Mouse (Mus musculus) adrenal gland, postnatal 4 days (tissue): ENCODE measurements around the gene Trim43b. TPM values are rescaled to one million over a fixed set of nuclear protein-coding genes. Genes with fewer than 3 reads are reported as not detected.
"Not testable (repeated sequence)": the region's sequence is repeated elsewhere in the genome, so short reads cannot be mapped to it uniquely, and the experiment has no call there.

ENCODE experiments used
- DNase-seq, 2 experiments: peaks; one replicate each; pipeline ENCODE4 v3.0.0; 2021 to 2022; ENCODE audit warnings: low spot score in 2 of 2, mixed read lengths in 2 of 2
- long read RNA-seq, 2 experiments: library from polyadenylated mRNA; stranded (forward); transcript quantifications; one replicate each; pipeline ENCODE4 v2.0.0; 2021
- total RNA-seq, 2 experiments: library from RNA; stranded (reverse); gene quantifications; 2 replicates each; pipeline ENCODE4 v1.2.3; 2021

Trim43b gene
- 1 to 10 TPM; 1.6 to 2.3 TPM for total RNA-seq
- long read RNA-seq, experiment 1, partial matches to known transcripts = 0 of 2 reads
- long read RNA-seq, experiment 1, other reads (novel, unspliced or antisense) = 0 of 2 reads
- long read RNA-seq, experiment 2 = 0 reads

DNA sequence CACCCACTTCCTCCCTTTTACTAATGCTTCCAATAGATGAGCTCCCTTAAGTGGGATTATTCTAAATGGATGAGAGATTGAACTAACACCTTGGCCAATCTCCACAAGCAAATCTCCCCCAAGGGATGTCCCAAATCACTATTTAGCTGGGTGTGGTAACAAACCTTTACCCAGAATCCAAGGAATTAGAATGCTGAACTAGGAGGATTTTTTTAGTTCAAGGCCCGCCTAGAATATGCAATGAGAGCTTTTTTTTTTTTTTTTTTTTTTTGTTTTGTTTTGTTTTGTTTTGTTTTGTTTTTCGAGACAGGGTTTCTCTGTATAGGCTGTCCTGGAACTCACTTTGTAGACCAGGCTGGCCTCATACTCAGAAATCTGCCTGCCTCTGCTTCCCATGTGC, at the start of gene Trim43b:
Gene Trim43b (minus strand): TSS at position 101 of the 400 bp plus-strand sequence.
- DNase-seq = not testable (repeated sequence)

DNA sequence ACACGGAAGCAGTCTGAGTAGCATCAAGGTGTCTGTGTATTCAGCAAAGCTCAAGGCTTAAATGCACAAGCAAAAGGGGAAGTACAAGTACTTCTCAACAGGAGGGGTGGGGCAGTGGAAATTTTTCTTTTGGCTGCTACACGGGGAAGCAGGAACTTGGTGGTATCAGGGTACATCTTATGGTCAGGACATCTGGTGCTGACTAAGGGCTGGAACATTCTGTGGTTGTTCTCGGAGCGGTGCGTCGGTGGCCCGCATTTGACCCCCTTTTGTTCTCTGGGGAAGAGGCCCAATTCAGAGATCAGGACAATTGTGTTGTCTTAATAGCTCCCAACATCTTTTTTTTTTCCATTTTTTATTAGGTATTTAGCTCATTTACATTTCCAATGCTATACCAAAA, 11.9 kb upstream of the Trim43b start:
- not testable (repeated sequence) for DNase-seq

DNA sequence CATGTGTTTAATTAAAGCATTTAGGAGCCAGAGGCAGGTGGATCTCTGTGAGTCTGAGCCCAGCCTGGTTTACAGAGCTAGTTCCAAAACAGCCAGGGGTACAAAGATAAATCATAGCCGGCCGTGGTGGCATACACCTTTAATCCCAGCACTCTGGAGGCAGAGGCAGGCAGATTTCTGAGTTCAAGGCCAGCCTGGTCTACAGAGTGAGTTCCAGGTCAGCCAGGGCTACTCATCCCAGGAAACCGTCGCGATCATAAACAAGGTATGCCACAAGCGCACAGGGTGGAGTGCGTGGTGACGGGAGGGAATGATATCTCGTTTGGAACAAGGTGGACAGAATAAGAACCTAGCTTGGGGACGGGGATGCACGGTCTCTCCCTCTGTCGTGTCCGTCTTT, 5.9 kb downstream of the Trim43b start:
- DNase-seq = not testable (repeated sequence)

DNA sequence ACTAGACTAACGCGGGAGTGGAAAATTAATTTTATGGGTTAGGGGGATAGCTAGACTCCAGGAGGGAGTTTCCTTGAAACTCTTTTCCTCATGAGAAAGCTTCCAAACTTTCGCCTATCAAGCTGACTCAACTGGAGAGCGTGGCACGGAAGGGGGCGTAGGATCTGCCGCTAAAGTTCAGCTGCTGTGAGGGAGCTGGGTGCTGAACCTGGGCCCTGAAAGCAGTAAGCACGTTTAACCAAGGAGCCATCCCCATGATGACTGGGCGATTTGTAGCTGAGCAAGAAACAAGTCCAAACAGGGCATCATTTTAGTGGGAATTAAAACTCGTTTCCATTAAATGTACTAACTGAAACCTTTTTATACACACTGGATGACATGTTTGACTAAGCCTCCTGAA, 13.0 kb downstream of the Trim43b start:
- DNase-seq = not testable (repeated sequence)

DNA sequence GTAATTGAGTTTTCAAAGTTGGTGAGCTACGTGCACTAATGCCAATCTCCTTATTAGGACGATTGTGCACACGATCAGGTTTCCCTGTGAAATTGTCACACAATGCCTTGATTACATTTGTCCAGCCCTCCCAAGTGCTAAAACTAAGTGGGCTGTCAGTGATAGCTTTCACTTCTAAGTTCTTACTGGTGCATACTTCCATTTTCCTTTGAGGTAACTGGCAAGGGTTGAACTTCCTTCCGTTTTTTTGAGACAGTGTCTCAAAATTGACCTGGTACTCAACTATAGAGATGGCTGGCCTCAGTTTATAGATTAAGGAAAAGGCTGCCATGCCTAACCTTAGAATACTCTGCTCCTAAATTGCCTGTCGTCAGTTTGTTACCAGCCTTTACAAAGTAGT, 16.1 kb downstream of the Trim43b start:
- not testable (repeated sequence) for DNase-seq

DNA sequence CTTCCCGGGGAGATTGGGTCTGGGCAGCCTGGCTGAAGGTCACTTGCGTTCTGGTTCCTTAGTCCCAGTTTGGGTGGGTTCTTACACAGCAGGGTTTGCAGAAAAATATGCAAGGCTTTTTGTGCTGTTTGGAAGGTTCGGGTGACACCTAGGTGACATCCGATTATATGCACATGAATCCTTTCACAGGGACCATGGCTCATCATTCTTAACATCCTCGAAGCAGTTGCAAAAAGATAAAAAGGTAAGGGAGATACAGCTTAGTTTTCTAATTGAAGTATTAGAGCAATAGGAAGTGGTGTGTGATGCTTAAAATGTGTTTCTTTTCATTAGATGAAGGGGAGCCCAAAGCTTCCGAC, 25.5 kb downstream of the Trim43b start:
- DNase-seq = not testable (repeated sequence)

GRCm38 (mm10) chr9:89066378-89067142, 26.1 kb downstream of the Trim43b start:
- DNase-seq = peak; percentile 10 to 38

Other genes with a start within 250 kb of the Trim43b start
- gene Bcl2a1a, start 135.9 kb downstream of the Trim43b start, total RNA-seq = under 1 TPM in 1 of 2 experiments, not detected in 1; 0.65 TPM
- gene Bcl2a1b, start 106.4 kb upstream of the Trim43b start, total RNA-seq = 1 to 10 TPM; 1.6 to 2.6 TPM
- gene Gm29094, start 106.5 kb upstream of the Trim43b start, total RNA-seq = not detected
- gene Mthfs, start 117.8 kb upstream of the Trim43b start, total RNA-seq = 10 to 100 TPM; 36.5 to 43.3 TPM